Mouse (Mus musculus) liver, embryonic 14.5 days (tissue): Measurements from ENCODE around the gene Mrgbp.

Source experiments
- CTCF ChIP-seq: IDR thresholded peaks from 2 replicates; pipeline ENCODE4 v1.5.1; 2016; ENCODE audit warnings: antibody characterized with exemption, low read depth, control low read depth
- EP300 ChIP-seq: IDR thresholded peaks from 2 replicates; pipeline ENCODE4 v1.6.1; 2016; ENCODE audit warnings: antibody characterized with exemption, low read depth

DNA sequence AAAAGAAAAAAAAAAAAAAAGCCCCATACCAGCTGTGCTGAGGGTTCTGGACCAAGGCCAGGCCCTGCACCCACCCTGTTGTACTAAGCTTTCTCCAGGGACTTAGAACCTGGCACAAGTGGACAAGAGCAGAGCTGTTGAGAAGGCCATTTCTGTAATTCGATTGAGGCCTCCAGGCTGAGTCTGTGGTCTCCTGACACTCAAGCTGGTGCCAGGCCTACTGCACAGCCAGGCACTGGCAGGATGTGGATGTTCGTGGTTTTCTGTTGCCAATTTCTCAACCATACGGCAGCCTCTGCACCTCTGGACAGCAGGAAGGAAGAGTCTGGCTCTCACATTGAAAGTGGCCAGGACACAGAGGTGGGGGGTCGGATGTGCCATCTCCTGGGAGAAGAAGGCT, 47.9 kb upstream of the Mrgbp start:
- TF ChIP-seq CTCF (no peak), EP300 (no peak)
